Mouse (Mus musculus) spleen, postnatal 10 days (tissue): Measurements from ENCODE around the gene Kidins220.
A peak's percentile ranks its signal among the peaks of the same experiment; 100 is the strongest.

ENCODE experiments used
- DNase-seq, 2 experiments: peaks; one replicate each; pipeline ENCODE4 v3.0.0; 2021 to 2022; ENCODE audit warnings: low spot score in 2 of 2

Kidins220 gene

GRCm38 (mm10) chr12:25089433-25089832, 114.7 kb downstream of the Kidins220 start:
- DNase-seq = no peak

- peak; percentile 69 to 82 for DNase-seq
Measured at GRCm38 (mm10) chr12:25092027-25092704, 117.4 kb downstream of the Kidins220 start.

- DNase-seq = peak in 1 of 2 experiments; percentile 23
Measured at GRCm38 (mm10) chr12:25092751-25093211, 118.1 kb downstream of the Kidins220 start.

- no peak for DNase-seq
Measured at GRCm38 (mm10) chr12:25093241-25093774, 118.6 kb downstream of the Kidins220 start.

- DNase-seq = peak; percentile 7 to 24
Measured at GRCm38 (mm10) chr12:25094621-25095521, 120.1 kb downstream of the Kidins220 start.

GRCm38 (mm10) chr12:25095538-25095937, 120.8 kb downstream of the Kidins220 start:
- no peak for DNase-seq

GRCm38 (mm10) chr12:25095974-25096639, 121.4 kb downstream of the Kidins220 start:
- DNase-seq = peak; percentile 76 to 89

- DNase-seq = peak in 1 of 2 experiments; percentile 22
Measured at GRCm38 (mm10) chr12:25096640-25097051, 121.9 kb downstream of the Kidins220 start.

GRCm38 (mm10) chr12:25097052-25097209, 122.2 kb downstream of the Kidins220 start, which contains the start of gene Id2:
Gene Id2, minus strand, starts transcription at chr12:25097140.
- no peak for DNase-seq

- no peak for DNase-seq
Measured at GRCm38 (mm10) chr12:25097210-25098160, 122.8 kb downstream of the Kidins220 start.

GRCm38 (mm10) chr12:25098161-25098550, 123.4 kb downstream of the Kidins220 start:
- peak in 1 of 2 experiments; percentile 32 for DNase-seq

GRCm38 (mm10) chr12:25098561-25099312, 124.0 kb downstream of the Kidins220 start:
- peak; percentile 36 to 76 for DNase-seq

GRCm38 (mm10) chr12:25099313-25099562, 124.5 kb downstream of the Kidins220 start:
- peak in 1 of 2 experiments; percentile 26 for DNase-seq

- DNase-seq = no peak
Measured at GRCm38 (mm10) chr12:25099563-25100408, 125.1 kb downstream of the Kidins220 start.

GRCm38 (mm10) chr12:25100411-25101217, 125.9 kb downstream of the Kidins220 start:
- DNase-seq = peak; percentile 13 to 36

- DNase-seq = no peak
Measured at GRCm38 (mm10) chr12:25101389-25101788, 126.7 kb downstream of the Kidins220 start.

GRCm38 (mm10) chr12:25103911-25104310, 129.2 kb downstream of the Kidins220 start:
- DNase-seq = no peak

GRCm38 (mm10) chr12:25104541-25104940, 129.8 kb downstream of the Kidins220 start:
- no peak for DNase-seq

- no peak for DNase-seq
Measured at GRCm38 (mm10) chr12:25108865-25109264, 134.1 kb downstream of the Kidins220 start.
